Mouse (Mus musculus) kidney, embryonic 16.5 days (tissue): Measurements from ENCODE around the gene Rhag. TPM values are rescaled to one million over a fixed set of nuclear protein-coding genes. Genes with fewer than 3 reads are reported as not detected.

Experiments used
- ATAC-seq: fragments of 200-750 bp; cut with Nextera tagmentation; 2 replicates; pipeline ENCODE4 v1.8.0; 2017; ENCODE audit warnings: moderate TSS enrichment; ENCODE audit not compliant: low FRiP score, low TSS enrichment
- H3K27ac ChIP-seq: fragments of 300-500 bp; sonication (generic); 2 replicates; pipeline ENCODE4 v1.5.1; 2014; ENCODE audit warnings: low read length
- H3K27me3 ChIP-seq: fragments of 300-500 bp; sonication (generic); 2 replicates; pipeline ENCODE4 v1.6.1; 2014; ENCODE audit warnings: low read length, control low read depth, mixed read lengths; ENCODE audit not compliant: insufficient read depth
- H3K36me3 ChIP-seq: fragments of 300-500 bp; sonication (generic); 2 replicates; pipeline ENCODE4 v1.6.1; 2014; ENCODE audit warnings: low read length, control low read depth, mixed read lengths; ENCODE audit not compliant: insufficient read depth
- H3K4me1 ChIP-seq: fragments of 300-500 bp; sonication (generic); 2 replicates; pipeline ENCODE4 v1.6.1; 2014; ENCODE audit warnings: low read length, control low read depth, mixed read lengths; ENCODE audit not compliant: insufficient read depth
- H3K4me2 ChIP-seq: fragments of 300-500 bp; sonication (generic); replicated peaks from 2 replicates; pipeline ENCODE4 v1.6.1; 2014; ENCODE audit warnings: low read depth, low read length
- H3K4me3 ChIP-seq: fragments of 300-500 bp; sonication (generic); 2 replicates; pipeline ENCODE4 v1.5.1; 2014; ENCODE audit warnings: mild to moderate bottlenecking, low read length
- H3K9ac ChIP-seq: fragments of 300-500 bp; sonication (generic); replicated peaks from 2 replicates; pipeline ENCODE4 v1.6.1; 2014; ENCODE audit warnings: low read length
- H3K9me3 ChIP-seq: fragments of 300-500 bp; sonication (generic); 2 replicates; pipeline ENCODE4 v1.6.1; 2016; ENCODE audit warnings: low read length, control low read depth
- WGBS: fragments of 180-500 bp; shearing (Covaris S2); extraction: QIAGEN DNeasy Blood & Tissue Kit; methylation state at CpG from one replicate; pipeline ENCODE4 v1.1.7; 2014; 5-methylcytosine and 5-hydroxymethylcytosine counted together
- polyA plus RNA-seq: library from polyadenylated mRNA; unstranded; fragments of >200 nt; fragmentation: Nextera tagmentation; extraction: Ambion mirVana; gene quantifications from 2 replicates; pipeline ENCODE4 v1.2.1, GENCODE M21; 2015

The Rhag gene
- polyA plus RNA-seq, 1 experiment from 2014 or later, result 0.76 TPM

DNA sequence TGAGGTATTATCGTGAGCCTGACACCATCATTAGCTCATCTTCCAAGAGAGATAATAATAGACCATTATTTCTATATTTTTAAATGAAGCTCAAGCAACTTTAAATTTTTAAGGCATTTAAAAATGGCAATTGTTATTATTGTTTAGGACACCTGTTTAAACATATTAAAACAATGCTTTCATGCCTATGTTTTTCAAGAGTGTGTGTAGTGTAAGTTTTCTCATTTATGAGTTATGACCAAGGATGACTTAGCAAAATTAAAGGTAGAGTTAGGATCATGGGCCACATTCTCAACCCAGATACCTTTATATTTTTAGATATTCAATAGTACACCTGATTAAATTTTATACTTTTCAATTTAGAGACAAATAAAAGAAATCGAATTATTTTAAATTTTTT lies 1.3 kb downstream of the Rhag start:
- no peak overlapping the region for H3K4me2 ChIP-seq
- ATAC-seq, result no peak
- H3K27me3 ChIP-seq, result no peaks in the 10 kb centered on the region
- no peak overlapping the region for H3K4me3 ChIP-seq
- no peak overlapping the region for H3K27ac ChIP-seq
- 73% methylated on average over 2 of the region's 2 CpGs for WGBS
- H3K4me1 ChIP-seq, result no peaks in the 10 kb centered on the region
- no peaks in the 10 kb centered on the region for H3K9me3 ChIP-seq
- H3K36me3 ChIP-seq, result no peaks in the 10 kb centered on the region
- H3K9ac ChIP-seq, result no peak overlapping the region

DNA sequence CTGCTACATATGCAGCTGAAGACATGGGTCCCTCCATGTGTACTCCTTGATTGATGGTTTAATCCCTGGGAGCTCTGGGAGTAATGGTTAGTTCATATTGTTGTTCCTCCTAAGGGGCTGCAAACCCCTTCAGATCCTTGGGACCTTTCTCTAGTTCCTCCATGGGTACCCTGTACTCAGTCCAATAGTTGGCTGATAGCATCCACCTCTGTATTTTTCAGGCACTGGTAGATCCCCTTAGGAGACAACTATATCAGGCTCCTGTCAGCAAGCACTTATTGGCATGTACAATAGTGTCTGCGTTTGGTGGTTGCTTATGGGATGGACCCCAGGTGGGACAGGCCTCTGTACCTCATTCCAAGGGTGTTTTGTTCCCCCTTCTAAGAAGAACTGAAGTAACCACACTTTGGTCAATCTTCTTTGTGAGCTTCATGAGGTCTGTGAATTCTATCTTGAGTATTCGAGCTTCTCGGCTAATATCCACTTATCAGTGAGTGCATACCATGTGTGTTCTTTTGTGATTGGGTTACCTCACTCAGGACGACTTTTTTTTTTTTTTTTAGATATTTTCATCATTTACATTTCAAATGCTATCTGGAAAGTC lies 6.5 kb downstream of the Rhag start:
- 76% methylated on average over 4 of the region's 4 CpGs for WGBS
- Histone ChIP-seq H3K9me3 (no peaks in the 10 kb centered on the region), H3K4me3 (no peak overlapping the region), H3K9ac (no peak overlapping the region), H3K4me2 (no peak overlapping the region), H3K36me3 (no peaks in the 10 kb centered on the region), H3K27ac (no peak overlapping the region), H3K4me1 (no peaks in the 10 kb centered on the region), H3K27me3 (no peaks in the 10 kb centered on the region)
- ATAC-seq, result no peak

DNA sequence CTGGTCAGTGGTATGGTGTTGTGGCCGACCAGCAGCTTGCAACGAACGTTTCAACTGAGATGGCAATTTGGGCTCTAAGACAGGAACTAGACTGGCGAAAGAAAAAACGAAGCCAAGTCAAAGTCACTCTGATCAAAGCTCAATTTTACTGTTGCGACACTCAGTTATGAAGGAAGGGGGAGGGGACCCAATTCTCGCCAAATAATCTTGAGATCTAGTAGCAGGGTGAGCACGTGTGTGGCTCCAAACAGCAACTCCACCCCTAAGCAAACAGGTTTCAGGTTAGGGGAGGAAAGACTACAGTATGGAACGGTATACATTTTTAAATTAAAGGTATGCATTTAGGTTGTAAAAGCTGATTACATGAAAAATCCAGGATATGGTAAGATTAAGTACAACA lies 10.6 kb downstream of the Rhag start:
- Histone ChIP-seq H3K4me2 (no peak overlapping the region), H3K27ac (no peak overlapping the region), H3K9me3 (no peaks in the 10 kb centered on the region), H3K4me3 (no peak overlapping the region), H3K36me3 (no peaks in the 10 kb centered on the region), H3K27me3 (no peaks in the 10 kb centered on the region), H3K9ac (no peak overlapping the region), H3K4me1 (no peaks in the 10 kb centered on the region)
- no peak for ATAC-seq
- WGBS, result 63% methylated on average over 9 of the region's 9 CpGs

- WGBS, result 23% methylated on average over 4 of the region's 4 CpGs
- H3K9ac ChIP-seq, result no peak overlapping the region
- H3K4me1 ChIP-seq, result no peaks in the 10 kb centered on the region
- no peaks in the 10 kb centered on the region for H3K27me3 ChIP-seq
- H3K36me3 ChIP-seq, result no peaks in the 10 kb centered on the region
- no peaks in the 10 kb centered on the region for H3K9me3 ChIP-seq
- H3K4me2 ChIP-seq, result no peak overlapping the region
- H3K27ac ChIP-seq, result no peak overlapping the region
- H3K4me3 ChIP-seq, result no peak overlapping the region
- no peak for ATAC-seq
Observed at GRCm38 (mm10) chr17:40823817-40824216, 12.9 kb downstream of the Rhag start.

GRCm38 (mm10) chr17:40824549-40824948 lies 13.6 kb downstream of the Rhag start:
- 54% methylated on average over 8 of the region's 8 CpGs for WGBS
- H3K27me3 ChIP-seq, result no peaks in the 10 kb centered on the region
- no peaks in the 10 kb centered on the region for H3K9me3 ChIP-seq
- no peaks in the 10 kb centered on the region for H3K4me1 ChIP-seq
- H3K9ac ChIP-seq, result no peak overlapping the region
- no peak overlapping the region for H3K4me3 ChIP-seq
- no peaks in the 10 kb centered on the region for H3K36me3 ChIP-seq
- H3K4me2 ChIP-seq, result no peak overlapping the region
- no peak for ATAC-seq
- no peak overlapping the region for H3K27ac ChIP-seq

GRCm38 (mm10) chr17:40831870-40832269 lies 20.9 kb downstream of the Rhag start:
- no peak overlapping the region for H3K27ac ChIP-seq
- H3K9ac ChIP-seq, result no peak overlapping the region
- ATAC-seq, result no peak
- H3K36me3 ChIP-seq, result no peaks in the 10 kb centered on the region
- H3K4me1 ChIP-seq, result no peaks in the 10 kb centered on the region
- no peak overlapping the region for H3K4me2 ChIP-seq
- no peaks in the 10 kb centered on the region for H3K9me3 ChIP-seq
- H3K4me3 ChIP-seq, result no peak overlapping the region
- no peaks in the 10 kb centered on the region for H3K27me3 ChIP-seq
- 44% methylated on average over 2 of the region's 2 CpGs for WGBS

GRCm38 (mm10) chr17:40837308-40837707 lies 26.4 kb downstream of the Rhag start:
- Histone ChIP-seq H3K4me3 (no peak overlapping the region), H3K27ac (no peak overlapping the region), H3K9ac (no peak overlapping the region), H3K4me1 (no peaks in the 10 kb centered on the region), H3K9me3 (no peaks in the 10 kb centered on the region), H3K27me3 (no peaks in the 10 kb centered on the region), H3K4me2 (no peak overlapping the region), H3K36me3 (no peaks in the 10 kb centered on the region)
- peak; percentile 61; the same call in 1 of the 2 replicates for ATAC-seq

- H3K4me2 ChIP-seq, result no peak overlapping the region
- ATAC-seq, result no peak
- no peaks in the 10 kb centered on the region for H3K9me3 ChIP-seq
- no peaks in the 10 kb centered on the region for H3K36me3 ChIP-seq
- H3K4me1 ChIP-seq, result no peaks in the 10 kb centered on the region
- no peak overlapping the region for H3K9ac ChIP-seq
- H3K27ac ChIP-seq, result no peak overlapping the region
- H3K4me3 ChIP-seq, result no peak overlapping the region
- H3K27me3 ChIP-seq, result no peaks in the 10 kb centered on the region
Observed at GRCm38 (mm10) chr17:40855065-40855464, 44.1 kb downstream of the Rhag start.

DNA sequence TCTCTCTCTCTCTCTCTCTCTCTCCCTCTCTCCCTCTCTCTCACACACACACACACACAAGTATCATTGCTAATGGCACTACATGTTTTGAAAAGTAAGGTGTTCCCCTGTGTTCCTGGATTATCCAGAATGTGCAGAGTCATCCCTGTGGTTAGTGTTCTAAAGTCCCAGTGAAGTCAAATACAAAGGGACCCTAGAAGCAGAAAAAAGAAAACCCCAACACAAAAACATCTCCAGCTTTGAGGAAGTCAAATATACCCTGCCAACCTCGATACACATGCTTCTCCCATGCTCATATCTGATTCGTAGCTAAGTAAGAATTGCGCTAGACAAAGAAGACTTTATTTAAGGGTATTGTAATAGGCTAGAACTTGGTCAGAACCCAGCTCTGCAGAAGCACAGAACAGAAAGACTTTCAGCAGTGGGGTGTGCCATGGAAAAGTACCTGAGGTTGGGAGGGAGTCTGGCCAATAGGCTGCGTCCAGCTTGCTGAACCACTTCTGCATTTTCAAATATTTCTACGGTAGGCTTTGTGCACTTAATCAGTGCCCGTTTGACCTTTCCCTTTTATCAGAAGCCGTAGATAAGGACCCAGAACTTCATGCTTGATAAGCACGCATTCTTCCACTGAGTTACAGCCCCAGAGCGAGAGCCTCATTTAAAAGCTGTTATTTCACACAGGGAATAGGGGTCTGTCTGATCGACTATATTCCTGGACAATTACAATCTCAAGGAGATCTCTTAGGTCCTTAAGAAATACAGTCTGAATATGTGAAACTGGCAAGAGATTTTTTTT lies 58.2 kb downstream of the Rhag start:
- Histone ChIP-seq H3K4me2 (no peak overlapping the region), H3K27ac (no peak overlapping the region), H3K9ac (no peak overlapping the region), H3K4me3 (no peak overlapping the region), H3K36me3 (no peaks in the 10 kb centered on the region), H3K9me3 (no peaks in the 10 kb centered on the region), H3K27me3 (no peaks in the 10 kb centered on the region), H3K4me1 (peaks cover 10% of the 10 kb centered on the region; the same call in 1 of the 2 replicates)
- WGBS, result 68% methylated on average over 10 of the region's 10 CpGs
- ATAC-seq, result no peak

DNA sequence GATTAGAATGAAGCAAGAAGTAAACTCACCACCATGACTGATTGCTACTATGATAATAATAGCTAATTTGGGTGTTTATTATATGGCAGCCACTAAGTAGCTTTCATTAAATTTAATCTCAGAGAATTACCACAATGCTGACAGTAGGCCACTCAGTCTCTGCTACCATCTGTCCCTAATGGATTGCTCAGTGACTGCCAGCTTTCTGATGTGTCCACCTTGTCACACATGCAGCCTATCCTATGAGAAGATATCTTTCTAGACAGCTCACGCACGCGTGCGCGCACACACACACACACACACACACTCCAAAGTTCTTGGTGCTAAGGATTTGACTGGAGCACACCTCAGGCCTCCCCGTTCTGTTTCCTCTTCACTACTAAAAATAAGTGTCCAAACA lies 61.7 kb downstream of the Rhag start:
- WGBS, result 97% methylated on average over 6 of the region's 6 CpGs
- H3K4me2 ChIP-seq, result no peak overlapping the region

More for the DNA sequence above, 61.7 kb downstream of the Rhag start:
- H3K27me3 ChIP-seq, result no peaks in the 10 kb centered on the region
- no peaks in the 10 kb centered on the region for H3K36me3 ChIP-seq
- H3K27ac ChIP-seq, result no peak overlapping the region
- peaks cover 10% of the 10 kb centered on the region for H3K4me1 ChIP-seq
- no peak overlapping the region for H3K9ac ChIP-seq
- ATAC-seq, result no peak
- H3K9me3 ChIP-seq, result no peaks in the 10 kb centered on the region
- no peak overlapping the region for H3K4me3 ChIP-seq
